Mouse (Mus musculus) lung, embryonic 14.5 days (tissue): ENCODE data around the gene Gpn3. TPM values are rescaled to one million over a fixed set of nuclear protein-coding genes. Genes with fewer than 3 reads are reported as not detected.

ENCODE experiments used
- ATAC-seq: fragments of 200-750 bp; cut with Nextera tagmentation; 2 replicates; pipeline ENCODE4 v1.8.0; 2017; ENCODE audit warnings: mild to moderate bottlenecking, moderate TSS enrichment, moderate library complexity; ENCODE audit not compliant: insufficient read depth
- DNase-seq: peaks from one replicate; pipeline ENCODE4 v3.0.0-alpha.2; 2015
- H3K27ac ChIP-seq: fragments of 300-500 bp; sonication (generic); 2 replicates; pipeline ENCODE4 v1.5.1; 2014; ENCODE audit warnings: low read depth, mild to moderate bottlenecking, moderate library complexity
- H3K27me3 ChIP-seq: fragments of 300-500 bp; sonication (generic); 2 replicates; pipeline ENCODE4 v1.6.1; 2014; ENCODE audit warnings: low read length, control low read depth; ENCODE audit not compliant: insufficient read depth
- H3K36me3 ChIP-seq: fragments of 300-500 bp; sonication (generic); 2 replicates; pipeline ENCODE4 v1.6.1; 2014; ENCODE audit warnings: control low read depth; ENCODE audit not compliant: insufficient read depth
- H3K4me1 ChIP-seq: fragments of 300-500 bp; sonication (generic); 2 replicates; pipeline ENCODE4 v1.6.1; 2014; ENCODE audit warnings: antibody characterized with exemption, control low read depth; ENCODE audit not compliant: insufficient read depth
- H3K4me2 ChIP-seq: fragments of 300-500 bp; sonication (generic); 2 replicates; pipeline ENCODE4 v1.6.1; 2014; ENCODE audit warnings: mild to moderate bottlenecking
- H3K4me3 ChIP-seq: fragments of 300-500 bp; sonication (generic); 2 replicates; pipeline ENCODE4 v1.5.1; 2014; ENCODE audit warnings: low read depth, low read length
- H3K9ac ChIP-seq: fragments of 300-500 bp; sonication (generic); 2 replicates; pipeline ENCODE4 v1.6.1; 2014
- H3K9me3 ChIP-seq: fragments of 300-500 bp; sonication (generic); 2 replicates; pipeline ENCODE4 v1.6.1; 2016; ENCODE audit warnings: low read depth, low read length, control low read depth
- CTCF ChIP-seq: IDR thresholded peaks from 2 replicates; pipeline ENCODE4 v1.5.1; 2016; ENCODE audit warnings: antibody characterized with exemption, low read depth
- WGBS: fragments of 180-500 bp; shearing (Covaris S2); extraction: QIAGEN DNeasy Blood & Tissue Kit; methylation state at CpG from one replicate; pipeline ENCODE4 v1.1.7; 2014; 5-methylcytosine and 5-hydroxymethylcytosine counted together
- polyA plus RNA-seq: library from polyadenylated mRNA; unstranded; fragments of >200 nt; fragmentation: Nextera tagmentation; extraction: Ambion mirVana; gene quantifications from 2 replicates; pipeline ENCODE4 v1.2.1, GENCODE M21; 2014

The Gpn3 gene
- polyA plus RNA-seq, 1 experiment from 2014 or later = 75.5 TPM

- 88% methylated on average over 8 of the region's 8 CpGs for whole genome bisulfite sequencing
- Histone ChIP-seq H3K36me3 (peaks cover 76% of the 10 kb centered on the region), H3K27ac (no peak overlapping the region), H3K4me3 (no peak overlapping the region), H3K4me2 (no peak overlapping the region), H3K9ac (no peak overlapping the region), H3K27me3 (no peaks in the 10 kb centered on the region), H3K9me3 (no peaks in the 10 kb centered on the region), H3K4me1 (no peaks in the 10 kb centered on the region)
- no peak for ATAC-seq
- no peak for DNase-seq
- no peak for TF ChIP-seq CTCF
These were observed 28.2 kb downstream of the Gpn3 start for GRCm38 (mm10) chr5:122399871-122400270.

- TF ChIP-seq CTCF = no peak
- ATAC-seq (peak; percentile 63; the same call in 1 of the 2 replicates), DNase-seq (peak; percentile 68)
- no peaks in the 10 kb centered on the region for H3K27me3 ChIP-seq
- H3K36me3 ChIP-seq = peaks cover 85% of the 10 kb centered on the region
- no peak overlapping the region for H3K9ac ChIP-seq
- 56% methylated on average over 18 of the region's 18 CpGs for WGBS
- no peaks in the 10 kb centered on the region for H3K4me1 ChIP-seq
- no peak overlapping the region for H3K27ac ChIP-seq
- no peak overlapping the region for H3K4me3 ChIP-seq
- H3K4me2 ChIP-seq = no peak overlapping the region
- H3K9me3 ChIP-seq = no peaks in the 10 kb centered on the region
These were observed 29.1 kb downstream of the Gpn3 start for GRCm38 (mm10) chr5:122400628-122401302.

GRCm38 (mm10) chr5:122401303-122401640 is 29.6 kb downstream of the Gpn3 start:
- Histone ChIP-seq H3K4me1 (no peaks in the 10 kb centered on the region), H3K4me2 (no peak overlapping the region), H3K27me3 (no peaks in the 10 kb centered on the region), H3K9me3 (no peaks in the 10 kb centered on the region), H3K27ac (no peak overlapping the region), H3K4me3 (no peak overlapping the region), H3K36me3 (peaks cover 90% of the 10 kb centered on the region), H3K9ac (no peak overlapping the region)
- 26% methylated on average over 8 of the region's 8 CpGs for WGBS
- ATAC-seq = no peak
- DNase-seq = peak; percentile 73
- TF ChIP-seq CTCF = peak; percentile 93

- Histone ChIP-seq H3K9ac (no peak overlapping the region), H3K9me3 (no peaks in the 10 kb centered on the region), H3K36me3 (peaks cover 91% of the 10 kb centered on the region), H3K4me3 (no peak overlapping the region), H3K4me2 (no peak overlapping the region), H3K27ac (no peak overlapping the region), H3K4me1 (no peaks in the 10 kb centered on the region), H3K27me3 (no peaks in the 10 kb centered on the region)
- ATAC-seq (no peak), DNase-seq (no peak)
- TF ChIP-seq CTCF = no peak
- whole genome bisulfite sequencing = 72% methylated on average over 13 of the region's 13 CpGs
These were observed 30.5 kb downstream of the Gpn3 start for GRCm38 (mm10) chr5:122402160-122402559.

GRCm38 (mm10) chr5:122402772-122403171 is 31.1 kb downstream of the Gpn3 start:
- no peak overlapping the region for H3K27ac ChIP-seq
- no peak overlapping the region for H3K4me2 ChIP-seq
- peaks cover 90% of the 10 kb centered on the region for H3K36me3 ChIP-seq
- no peaks in the 10 kb centered on the region for H3K27me3 ChIP-seq
- H3K9me3 ChIP-seq = no peaks in the 10 kb centered on the region
- no peak overlapping the region for H3K4me3 ChIP-seq
- peak; percentile 27 for DNase-seq
- no peak for TF ChIP-seq CTCF
- no peak overlapping the region for H3K9ac ChIP-seq
- H3K4me1 ChIP-seq = no peaks in the 10 kb centered on the region
- 71% methylated on average over 5 of the region's 5 CpGs for WGBS
- ATAC-seq = peak; percentile 33; the same call in 1 of the 2 replicates

GRCm38 (mm10) chr5:122403362-122403761 is 31.7 kb downstream of the Gpn3 start:
- Histone ChIP-seq H3K9me3 (no peaks in the 10 kb centered on the region), H3K27me3 (no peaks in the 10 kb centered on the region), H3K4me1 (no peaks in the 10 kb centered on the region), H3K27ac (no peak overlapping the region), H3K9ac (no peak overlapping the region), H3K4me3 (no peak overlapping the region), H3K36me3 (peaks cover 85% of the 10 kb centered on the region), H3K4me2 (no peak overlapping the region)
- ATAC-seq (no peak), DNase-seq (no peak)
- WGBS = 83% methylated on average over 12 of the region's 12 CpGs
- no peak for TF ChIP-seq CTCF

- no peak for ATAC-seq
- Histone ChIP-seq H3K27me3 (no peaks in the 10 kb centered on the region), H3K4me3 (no peak overlapping the region), H3K9me3 (no peaks in the 10 kb centered on the region), H3K27ac (no peak overlapping the region), H3K4me1 (no peaks in the 10 kb centered on the region), H3K4me2 (no peak overlapping the region), H3K36me3 (peaks cover 66% of the 10 kb centered on the region), H3K9ac (no peak overlapping the region)
- no peak for DNase-seq
- WGBS = 85% methylated on average over 10 of the region's 10 CpGs
- no peak for TF ChIP-seq CTCF
These were observed 33.9 kb downstream of the Gpn3 start for GRCm38 (mm10) chr5:122405537-122405936.
